Mouse (Mus musculus) myocyte (in vitro differentiated cells): ENCODE data around the gene Bola2. TPM values are rescaled to one million over a fixed set of nuclear protein-coding genes. Genes with fewer than 3 reads are reported as not detected.

ENCODE experiments used
- H3K27me3 ChIP-seq: one replicate; pipeline ENCODE4 v1.6.1; 2011; ENCODE audit not compliant: control insufficient read depth, insufficient read depth, insufficient read length
- H3K36me3 ChIP-seq: one replicate; pipeline ENCODE4 v1.6.1; 2011; ENCODE audit not compliant: control insufficient read depth, insufficient read depth
- H3K4me2 ChIP-seq: one replicate; pipeline ENCODE4 v1.6.1; 2011; ENCODE audit warnings: low read depth, control low read depth
- H3K4me3 ChIP-seq: one replicate; pipeline ENCODE4 v1.5.1; 2011; ENCODE audit warnings: mild to moderate bottlenecking, control low read depth, moderate library complexity
- H3K79me2 ChIP-seq: one replicate; pipeline ENCODE4 v1.6.1; 2011; ENCODE audit not compliant: control insufficient read depth, insufficient read depth
- H3ac ChIP-seq: one replicate; pipeline ENCODE4 v1.6.1; 2011; ENCODE audit not compliant: control insufficient read depth, insufficient read length
- CEBPB ChIP-seq: IDR thresholded peaks from 2 replicates; pipeline ENCODE4 v1.6.1; 2011; ENCODE audit warnings: mild to moderate bottlenecking, moderate library complexity; ENCODE audit not compliant: poor library complexity, insufficient read depth, severe bottlenecking
- E2F4 ChIP-seq: IDR thresholded peaks from one replicate; pipeline ENCODE4 v1.6.1; 2011; ENCODE audit warnings: mild to moderate bottlenecking, control low read depth, moderate library complexity; ENCODE audit not compliant: insufficient read depth
- MAX ChIP-seq: IDR thresholded peaks from one replicate; pipeline ENCODE4 v1.6.1; 2011; ENCODE audit warnings: low read depth, mild to moderate bottlenecking, control low read depth
- MYOD1 ChIP-seq, 3 experiments: IDR thresholded peaks; one replicate each; pipeline ENCODE4 v1.6.1; 2011; ENCODE audit warnings: control low read depth in 2 of 3, low read depth in 2 of 3, mild to moderate bottlenecking in 2 of 3, moderate library complexity in 1 of 3; ENCODE audit not compliant: insufficient read length in 2 of 3, control insufficient read depth in 1 of 3
- MYOG ChIP-seq, 3 experiments: IDR thresholded peaks; one replicate each; pipeline ENCODE4 v1.6.1; 2011; ENCODE audit warnings: control low read depth in 2 of 3, low read depth in 2 of 3, mild to moderate bottlenecking in 2 of 3; ENCODE audit not compliant: insufficient read length in 2 of 3, control insufficient read depth in 1 of 3, insufficient read depth in 1 of 3
- POLR2A ChIP-seq: IDR thresholded peaks from one replicate; pipeline ENCODE4 v1.6.1; 2011; ENCODE audit warnings: low read depth, mild to moderate bottlenecking, control low read depth, moderate library complexity; ENCODE audit not compliant: insufficient read length
- POLR2AphosphoS2 ChIP-seq: IDR thresholded peaks from one replicate; pipeline ENCODE4 v1.6.1; 2011; ENCODE audit warnings: low read depth, control low read depth; ENCODE audit not compliant: insufficient read length
- REST ChIP-seq: IDR thresholded peaks from one replicate; pipeline ENCODE4 v1.6.1; 2011; ENCODE audit warnings: mild to moderate bottlenecking, control low read depth, moderate library complexity; ENCODE audit not compliant: insufficient read depth, insufficient read length
- SRF ChIP-seq: IDR thresholded peaks from one replicate; pipeline ENCODE4 v1.6.1; 2011; ENCODE audit warnings: low read depth; ENCODE audit not compliant: control insufficient read depth, insufficient read length
- TCF12 ChIP-seq: IDR thresholded peaks from one replicate; pipeline ENCODE4 v1.6.1; 2011; ENCODE audit warnings: mild to moderate bottlenecking, control low read depth; ENCODE audit not compliant: poor library complexity, insufficient read depth, severe bottlenecking
- TCF3 ChIP-seq: IDR thresholded peaks from one replicate; pipeline ENCODE4 v1.6.1; 2011; ENCODE audit warnings: low read depth, control low read depth; ENCODE audit not compliant: insufficient read length
- USF1 ChIP-seq: IDR thresholded peaks from one replicate; pipeline ENCODE4 v1.6.1; 2011; ENCODE audit warnings: low read depth, mild to moderate bottlenecking, control low read depth, moderate library complexity
- polyA plus RNA-seq: library from polyadenylated mRNA; unstranded; fragments of >200 nt; fragmentation: generic; extraction: Trizol; gene quantifications from one replicate; pipeline ENCODE4 v1.2.1, GENCODE M21; 2012; ENCODE audit warnings: missing spikeins

The Bola2 gene
- polyA plus RNA-seq, 1 experiment, result 79.7 TPM

- no peak overlapping the region for H3ac ChIP-seq
- H3K36me3 ChIP-seq, result no peaks in the 10 kb centered on the region
- TF ChIP-seq MYOD1 (IDR thresholded peaks at IDR 0.05; ENCODE audit: control insufficient read depth in 1 of 3, insufficient read length in 2 of 3, low read depth in 2 of 3) (no peak), SRF (no peak), USF1 (no peak), REST (no peak)
- no peaks in the 10 kb centered on the region for H3K79me2 ChIP-seq
- no peak overlapping the region for H3K4me2 ChIP-seq
- no peaks in the 10 kb centered on the region for H3K27me3 ChIP-seq
- no peak overlapping the region for H3K4me3 ChIP-seq
Measured at GRCm38 (mm10) chr7:126665269-126665668, 29.9 kb upstream of the Bola2 start.

GRCm38 (mm10) chr7:126667495-126668090, 27.6 kb upstream of the Bola2 start:
- TF ChIP-seq REST (no peak), MYOD1 (IDR thresholded peaks at IDR 0.05; ENCODE audit: control insufficient read depth in 1 of 3, insufficient read length in 2 of 3, low read depth in 2 of 3) (no peak), E2F4 (no peak), TCF12 (no peak), SRF (no peak), CEBPB (no peak), USF1 (no peak), POLR2AphosphoS2 (no peak)
- Histone ChIP-seq H3K79me2 (no peaks in the 10 kb centered on the region), H3ac (no peak overlapping the region), H3K36me3 (no peaks in the 10 kb centered on the region), H3K27me3 (no peaks in the 10 kb centered on the region), H3K4me2 (no peak overlapping the region), H3K4me3 (no peak overlapping the region)

GRCm38 (mm10) chr7:126668452-126668851, 26.7 kb upstream of the Bola2 start:
- no peaks in the 10 kb centered on the region for H3K27me3 ChIP-seq
- no peaks in the 10 kb centered on the region for H3K79me2 ChIP-seq
- H3ac ChIP-seq, result no peak overlapping the region
- no peak overlapping the region for H3K4me3 ChIP-seq
- peaks cover 5% of the 10 kb centered on the region for H3K36me3 ChIP-seq
- no peak overlapping the region for H3K4me2 ChIP-seq
- no peak for TF ChIP-seq TCF3
- no peak for TF ChIP-seq TCF12
- no peak for TF ChIP-seq REST

GRCm38 (mm10) chr7:126670152-126670551, 25.0 kb upstream of the Bola2 start:
- TF ChIP-seq REST (no peak), E2F4 (no peak), TCF3 (no peak), USF1 (no peak), TCF12 (no peak), CEBPB (no peak)
- Histone ChIP-seq H3ac (no peak overlapping the region), H3K36me3 (peaks cover 5% of the 10 kb centered on the region), H3K79me2 (no peaks in the 10 kb centered on the region), H3K27me3 (no peaks in the 10 kb centered on the region), H3K4me2 (no peak overlapping the region), H3K4me3 (no peak overlapping the region)

GRCm38 (mm10) chr7:126672111-126672510, 23.1 kb upstream of the Bola2 start:
- Histone ChIP-seq H3K4me3 (no peak overlapping the region), H3K4me2 (no peak overlapping the region), H3K79me2 (no peaks in the 10 kb centered on the region), H3ac (no peak overlapping the region), H3K27me3 (no peaks in the 10 kb centered on the region), H3K36me3 (peaks cover 5% of the 10 kb centered on the region)
- TF ChIP-seq E2F4 (no peak), SRF (no peak), TCF3 (no peak)

- no peak overlapping the region for H3K4me3 ChIP-seq
- no peak for TF ChIP-seq SRF
- TF ChIP-seq POLR2A, result no peak
- TF ChIP-seq REST, result no peak
- no peak for TF ChIP-seq MYOD1 (IDR thresholded peaks at IDR 0.05; ENCODE audit: control insufficient read depth in 1 of 3, insufficient read length in 2 of 3, low read depth in 2 of 3)
- TF ChIP-seq TCF12, result no peak
- no peak for TF ChIP-seq CEBPB
- no peak for TF ChIP-seq E2F4
- TF ChIP-seq MAX, result no peak
- TF ChIP-seq MYOG (IDR thresholded peaks at IDR 0.05; ENCODE audit: control insufficient read depth in 1 of 3, insufficient read depth in 1 of 3, insufficient read length in 2 of 3, low read depth in 2 of 3), result no peak
- TF ChIP-seq USF1, result no peak
- no peak for TF ChIP-seq POLR2AphosphoS2
- H3K36me3 ChIP-seq, result peaks cover 5% of the 10 kb centered on the region
- H3ac ChIP-seq, result no peak overlapping the region
- H3K4me2 ChIP-seq, result no peak overlapping the region
- H3K27me3 ChIP-seq, result no peaks in the 10 kb centered on the region
- no peaks in the 10 kb centered on the region for H3K79me2 ChIP-seq
Measured at GRCm38 (mm10) chr7:126675104-126675503, 20.1 kb upstream of the Bola2 start.
